Mouse (Mus musculus) heart, adult 2 months (tissue): ENCODE data around the gene Usp19. TPM values are rescaled to one million over a fixed set of nuclear protein-coding genes. Genes with fewer than 3 reads are reported as not detected.
A peak's percentile ranks its signal among the peaks of the same experiment; 100 is the strongest.

Experiments used
- DNase-seq, 2 experiments: peaks; one replicate each; pipeline ENCODE4 v3.0.0; 2021
- H3K27ac ChIP-seq: fragments of 200-600 bp; 2 replicates; pipeline ENCODE4 v1.8.1; 2022
- H3K27me3 ChIP-seq: fragments of 200-500 bp; 2 replicates; pipeline ENCODE4 v1.6.1; 2012; ENCODE audit warnings: mild to moderate bottlenecking, low read length, inconsistent platforms, mixed read lengths; ENCODE audit not compliant: control insufficient read depth, insufficient read depth
- H3K36me3 ChIP-seq: fragments of 200-500 bp; 2 replicates; pipeline ENCODE4 v1.6.1; 2012; ENCODE audit warnings: low read length, inconsistent platforms; ENCODE audit not compliant: control insufficient read depth, insufficient read depth
- H3K4me1 ChIP-seq: fragments of 200-500 bp; 2 replicates; pipeline ENCODE4 v1.6.1; 2011; ENCODE audit warnings: low read length; ENCODE audit not compliant: control insufficient read depth, insufficient read depth
- H3K4me3 ChIP-seq: fragments of 200-600 bp; 2 replicates; pipeline ENCODE4 v1.8.1; 2022
- H3K79me2 ChIP-seq: fragments of 200-500 bp; replicated peaks from 2 replicates; pipeline ENCODE4 v1.6.1; 2012; ENCODE audit warnings: mild to moderate bottlenecking, inconsistent platforms, low read length, moderate library complexity, mixed read lengths; ENCODE audit not compliant: control insufficient read depth, insufficient read depth
- H3K9ac ChIP-seq: fragments of 200-500 bp; 2 replicates; pipeline ENCODE4 v1.6.1; 2012; ENCODE audit warnings: low read depth, mild to moderate bottlenecking, control low read depth, inconsistent platforms, low read length, mixed read lengths
- CTCF ChIP-seq: fragments of 200-600 bp; IDR thresholded peaks from 2 replicates; pipeline ENCODE4 v1.8.1; 2022; ENCODE audit warnings: antibody characterized with exemption, mild to moderate bottlenecking, moderate library complexity
- EP300 ChIP-seq: fragments of 200-500 bp; IDR thresholded peaks from 2 replicates; pipeline ENCODE4 v1.6.1; 2011; ENCODE audit warnings: low read depth, low read length, control low read depth; ENCODE audit not compliant: insufficient read depth
- POLR2A ChIP-seq: fragments of 200-500 bp; IDR thresholded peaks from 2 replicates; pipeline ENCODE4 v1.6.1; 2011; ENCODE audit warnings: mild to moderate bottlenecking, low read depth, low read length, control low read depth; ENCODE audit not compliant: insufficient read depth
- WGBS: fragments of 180-500 bp; shearing (Covaris S2); methylation state at CpG from one replicate; pipeline ENCODE4 v1.1.7; 2018; 5-methylcytosine and 5-hydroxymethylcytosine counted together
- intact Hi-C: fragments of 180-260 bp; cut with DNase I; formaldehyde crosslinking; loops from one replicate; pipeline ENCODE4 v1.15.1; 2025
- polyA plus RNA-seq: library from polyadenylated mRNA; depleted of rRNA; stranded (reverse); fragments of >200 nt; gene quantifications from 2 replicates; pipeline ENCODE4 v1.2.3, GENCODE M21; 2012
- total RNA-seq, 2 experiments: library from RNA; stranded (reverse); gene quantifications; 2 replicates each; pipeline ENCODE4 v1.2.3; 2021

Gene Usp19
- total and polyA plus RNA-seq, 3 experiments: 83.2 to 110 (median 91.9) TPM

DNA sequence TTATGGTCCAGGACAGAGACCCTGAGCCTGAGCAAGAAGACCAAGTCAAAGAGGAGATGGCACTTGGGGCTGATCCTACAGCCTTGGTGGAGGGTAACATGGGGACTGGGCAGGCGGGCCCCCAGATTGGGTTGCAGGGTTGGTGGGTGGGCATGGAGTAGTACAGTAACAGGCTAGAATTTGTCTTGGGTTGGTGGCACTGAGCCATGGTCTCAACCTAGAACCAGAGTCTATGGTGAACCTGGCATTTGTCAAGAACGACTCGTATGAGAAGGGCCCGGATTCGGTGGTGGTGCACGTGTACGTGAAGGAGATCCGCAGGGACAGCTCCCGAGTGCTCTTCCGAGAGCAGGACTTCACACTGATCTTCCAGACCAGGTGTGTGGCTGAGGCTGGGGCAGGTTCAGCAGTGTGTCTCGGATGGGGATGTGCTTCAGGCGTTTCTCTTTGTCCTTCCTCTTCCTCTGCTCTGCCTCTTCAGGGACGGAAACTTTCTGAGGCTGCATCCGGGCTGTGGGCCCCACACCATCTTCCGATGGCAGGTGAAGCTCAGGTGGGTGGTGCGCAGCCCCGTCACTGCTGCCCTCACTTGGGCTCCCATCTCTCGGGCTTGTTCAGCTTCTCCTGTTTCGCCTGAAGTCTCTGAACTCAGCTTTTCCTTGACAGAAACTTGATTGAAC, 3.9 kb downstream of the Usp19 start:
- no peak overlapping the region for H3K27ac ChIP-seq
- H3K79me2 ChIP-seq: no peaks in the 10 kb centered on the region
- H3K9ac ChIP-seq: no peak overlapping the region
- no peak for DNase-seq
- no peak overlapping the region for H3K4me3 ChIP-seq
- WGBS: 92% methylated on average over 19 of the region's 19 CpGs
- H3K27me3 ChIP-seq: no peaks in the 10 kb centered on the region
- peaks cover 6% of the 10 kb centered on the region for H3K36me3 ChIP-seq
- intact Hi-C loops: loop anchor here (5.0 kb wide), 1 partner anchor 42 kb away; no protein-coding TSS in a partner anchor
- TF ChIP-seq CTCF: no peak
- TF ChIP-seq EP300: no peak
- no peak for TF ChIP-seq POLR2A
- peaks cover 7% of the 10 kb centered on the region for H3K4me1 ChIP-seq

DNA sequence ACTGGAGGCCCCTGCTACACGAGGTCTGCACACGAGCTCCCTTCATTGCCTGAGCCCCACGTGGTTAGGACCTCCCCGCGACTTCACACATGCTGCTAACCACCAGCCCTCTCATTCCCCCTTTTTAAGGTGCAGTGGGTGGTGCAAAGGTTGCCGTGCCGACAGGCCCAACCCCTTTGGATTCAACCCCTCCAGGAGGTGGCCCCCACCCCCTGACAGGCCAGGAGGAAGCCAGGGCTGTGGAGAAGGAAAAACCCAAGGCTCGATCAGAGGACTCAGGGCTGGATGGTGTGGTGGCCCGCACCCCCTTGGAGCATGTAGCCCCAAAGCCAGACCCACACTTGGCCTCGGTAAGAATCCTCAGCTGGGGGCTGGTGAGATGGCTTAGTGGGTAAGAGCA, 4.5 kb downstream of the Usp19 start:
- Histone ChIP-seq H3K27ac (no peak overlapping the region), H3K9ac (no peak overlapping the region), H3K36me3 (peaks cover 6% of the 10 kb centered on the region), H3K4me1 (peaks cover 7% of the 10 kb centered on the region), H3K27me3 (no peaks in the 10 kb centered on the region), H3K79me2 (no peaks in the 10 kb centered on the region), H3K4me3 (no peak overlapping the region)
- intact Hi-C loops: loop anchor here (5.0 kb wide), 1 partner anchor 43 kb away; no protein-coding TSS in a partner anchor
- DNase-seq: no peak
- no peak for TF ChIP-seq CTCF
- TF ChIP-seq POLR2A: no peak
- TF ChIP-seq EP300: no peak
- 77% methylated on average over 10 of the region's 10 CpGs for WGBS

DNA sequence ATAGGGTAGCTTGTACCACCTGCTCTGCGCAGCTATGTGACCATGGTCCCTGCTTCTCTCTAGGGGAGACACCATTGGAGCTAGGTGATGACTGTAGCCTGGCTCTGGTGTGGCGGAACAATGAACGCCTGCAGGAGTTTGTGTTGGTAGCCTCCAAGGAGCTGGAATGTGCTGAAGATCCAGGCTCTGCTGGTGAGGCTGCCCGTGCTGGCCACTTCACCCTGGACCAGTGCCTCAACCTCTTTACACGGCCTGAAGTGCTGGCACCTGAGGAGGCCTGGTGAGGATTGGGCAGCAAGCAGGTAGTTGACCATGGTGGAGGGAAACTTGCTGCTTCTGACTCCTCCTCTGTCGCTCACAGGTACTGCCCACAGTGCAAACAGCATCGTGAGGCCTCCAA, 8.8 kb downstream of the Usp19 start:
- WGBS: 92% methylated on average over 7 of the region's 7 CpGs
- intact Hi-C loops: no loop called here

DNA sequence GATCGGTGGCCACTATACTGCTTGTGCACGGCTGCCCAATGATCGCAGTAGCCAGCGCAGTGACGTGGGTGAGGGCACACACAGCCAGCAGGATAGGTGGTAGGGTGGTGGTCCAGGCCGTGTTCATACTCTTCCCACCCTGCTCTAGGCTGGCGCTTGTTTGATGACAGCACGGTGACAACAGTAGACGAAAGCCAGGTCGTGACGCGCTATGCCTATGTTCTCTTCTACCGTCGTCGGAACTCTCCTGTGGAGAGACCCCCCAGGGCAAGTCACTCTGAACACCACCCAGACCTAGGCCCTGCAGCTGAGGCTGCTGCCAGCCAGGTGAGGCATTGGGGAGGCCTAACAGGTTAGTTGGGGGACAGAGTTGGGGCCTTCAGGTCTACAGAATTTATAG, 9.5 kb downstream of the Usp19 start:
- no peak overlapping the region for H3K9ac ChIP-seq
- DNase-seq: no peak
- no peak overlapping the region for H3K4me3 ChIP-seq
- no peak for TF ChIP-seq EP300
- no peak for TF ChIP-seq POLR2A
- TF ChIP-seq CTCF: no peak
- H3K79me2 ChIP-seq: no peaks in the 10 kb centered on the region
- H3K36me3 ChIP-seq: no peaks in the 10 kb centered on the region
- no peaks in the 10 kb centered on the region for H3K27me3 ChIP-seq
- H3K27ac ChIP-seq: no peak overlapping the region
- intact Hi-C loops: no loop called here
- no peaks in the 10 kb centered on the region for H3K4me1 ChIP-seq
- 85% methylated on average over 15 of the region's 15 CpGs for WGBS

More for the DNA sequence above, 8.8 kb downstream of the Usp19 start:
- DNase-seq: no peak
- Histone ChIP-seq H3K79me2 (no peaks in the 10 kb centered on the region), H3K36me3 (no peaks in the 10 kb centered on the region), H3K27ac (no peak overlapping the region), H3K4me1 (no peaks in the 10 kb centered on the region), H3K9ac (no peak overlapping the region), H3K27me3 (no peaks in the 10 kb centered on the region), H3K4me3 (no peak overlapping the region)
- TF ChIP-seq CTCF: no peak

- intact Hi-C loops: loop anchor here (2.0 kb wide), 1 partner anchor 16 kb away; the partner anchor contains the start of gene Usp19
- no peaks in the 10 kb centered on the region for H3K36me3 ChIP-seq
- DNase-seq: no peak
- no peaks in the 10 kb centered on the region for H3K79me2 ChIP-seq
- no peaks in the 10 kb centered on the region for H3K27me3 ChIP-seq
- peaks cover 2% of the 10 kb centered on the region for H3K4me1 ChIP-seq
- 85% methylated on average over 7 of the region's 7 CpGs for WGBS
- no peak overlapping the region for H3K9ac ChIP-seq
- H3K4me3 ChIP-seq: no peak overlapping the region
- H3K27ac ChIP-seq: peak overlapping the region; percentile 88
- no peak for TF ChIP-seq POLR2A
- no peak for TF ChIP-seq EP300
- no peak for TF ChIP-seq CTCF
Observed at GRCm38 (mm10) chr9:108506901-108507300, 16.5 kb downstream of the Usp19 start.

GRCm38 (mm10) chr9:108507619-108508434, 17.4 kb downstream of the Usp19 start, which contains the start of gene Qars:
Gene Qars (plus strand): TSS chr9:108507706.
- intact Hi-C loops: loop anchor here (1.0 to 2.0 kb wide), 2 partner anchors 8 to 17 kb away; partner anchors contain the start of genes Qrich1 and Usp19
- Histone ChIP-seq H3K4me1 (peaks cover 2% of the 10 kb centered on the region), H3K27ac (peak within 1 kb of the TSS; percentile 88), H3K79me2 (no peaks in the 10 kb centered on the region), H3K9ac (peak within 1 kb of the TSS; percentile 73), H3K27me3 (no peaks in the 10 kb centered on the region), H3K4me3 (peak within 1 kb of the TSS; percentile 97), H3K36me3 (no peaks in the 10 kb centered on the region)
- under 1% methylated on average over 37 of the region's 37 CpGs for WGBS
- peak; percentile 91 to 95 for DNase-seq
- TF ChIP-seq EP300 (0 out of 2 replicates have a peak, but pooled peaks have one; percentile 23), POLR2A (peak; percentile 75), CTCF (no peak)
